Mouse (Mus musculus): ENCODE results near the gene Dlx2. TPM values are rescaled to one million over a fixed set of nuclear protein-coding genes. Genes with fewer than 3 reads are reported as not detected.

Gene Dlx2
- total RNA-seq, 2 experiments from 2014 or later = not detected

- ATAC-seq (replicated peaks; ENCODE audit: low FRiP score, poor library complexity, severe bottlenecking) = no peak
Measured at GRCm38 (mm10) chr2:71541418-71542226, 4.9 kb downstream of the Dlx2 start.

- no peak for ATAC-seq (replicated peaks; ENCODE audit: low FRiP score, poor library complexity, severe bottlenecking)
Measured at GRCm38 (mm10) chr2:71540611-71541417, 5.7 kb downstream of the Dlx2 start.

GRCm38 (mm10) chr2:71534242-71535052 lies 12.1 kb downstream of the Dlx2 start:
- ATAC-seq (replicated peaks; ENCODE audit: low FRiP score, poor library complexity, severe bottlenecking) = no peak

GRCm38 (mm10) chr2:71533094-71533493 lies 13.5 kb downstream of the Dlx2 start:
- ATAC-seq (replicated peaks; ENCODE audit: low FRiP score, poor library complexity, severe bottlenecking) = no peak

- no peak for ATAC-seq (replicated peaks; ENCODE audit: low FRiP score, poor library complexity, severe bottlenecking)
Measured at GRCm38 (mm10) chr2:71531990-71532970, 14.3 kb downstream of the Dlx2 start.

- no peak for ATAC-seq (replicated peaks; ENCODE audit: low FRiP score, poor library complexity, severe bottlenecking)
Measured at GRCm38 (mm10) chr2:71531124-71531590, 15.4 kb downstream of the Dlx2 start.

GRCm38 (mm10) chr2:71530391-71531123 lies 16.0 kb downstream of the Dlx2 start:
- no peak for ATAC-seq (replicated peaks; ENCODE audit: low FRiP score, poor library complexity, severe bottlenecking)

- 0 out of 2 replicates have a peak, but pooled peaks have one; percentile 34 for ATAC-seq (replicated peaks; ENCODE audit: low FRiP score, poor library complexity, severe bottlenecking)
Measured at GRCm38 (mm10) chr2:71529511-71530351, 16.8 kb downstream of the Dlx2 start.

- ATAC-seq (replicated peaks; ENCODE audit: low FRiP score, poor library complexity, severe bottlenecking) = no peak
Measured at GRCm38 (mm10) chr2:71528714-71529510, 17.6 kb downstream of the Dlx2 start.

GRCm38 (mm10) chr2:71528014-71528713 lies 18.4 kb downstream of the Dlx2 start, which contains the start of gene Dlx1:
Gene Dlx1, plus strand, starts transcription at chr2:71528113.
- no peak for ATAC-seq (replicated peaks; ENCODE audit: low FRiP score, poor library complexity, severe bottlenecking)

- ATAC-seq (replicated peaks; ENCODE audit: low FRiP score, poor library complexity, severe bottlenecking) = no peak
Measured at GRCm38 (mm10) chr2:71527323-71528013, 19.1 kb downstream of the Dlx2 start.

GRCm38 (mm10) chr2:71526595-71527322 lies 19.8 kb downstream of the Dlx2 start:
- no peak for ATAC-seq (replicated peaks; ENCODE audit: low FRiP score, poor library complexity, severe bottlenecking)

- ATAC-seq (replicated peaks; ENCODE audit: low FRiP score, poor library complexity, severe bottlenecking) = no peak
Measured at GRCm38 (mm10) chr2:71524763-71525162, 21.8 kb downstream of the Dlx2 start.

GRCm38 (mm10) chr2:71523431-71523830 lies 23.1 kb downstream of the Dlx2 start:
- ATAC-seq (replicated peaks; ENCODE audit: low FRiP score, poor library complexity, severe bottlenecking) = no peak

GRCm38 (mm10) chr2:71522871-71523270 lies 23.7 kb downstream of the Dlx2 start:
- no peak for ATAC-seq (replicated peaks; ENCODE audit: low FRiP score, poor library complexity, severe bottlenecking)

Measured in erythroid progenitor cell, adult 5-6 weeks (primary cell).